Mouse (Mus musculus): ENCODE data around the gene Tjp1. TPM values are rescaled to one million over a fixed set of nuclear protein-coding genes. Genes with fewer than 3 reads are reported as not detected.

Tjp1 gene
- polyA plus RNA-seq, 1 experiment: 19.3 TPM

DNA sequence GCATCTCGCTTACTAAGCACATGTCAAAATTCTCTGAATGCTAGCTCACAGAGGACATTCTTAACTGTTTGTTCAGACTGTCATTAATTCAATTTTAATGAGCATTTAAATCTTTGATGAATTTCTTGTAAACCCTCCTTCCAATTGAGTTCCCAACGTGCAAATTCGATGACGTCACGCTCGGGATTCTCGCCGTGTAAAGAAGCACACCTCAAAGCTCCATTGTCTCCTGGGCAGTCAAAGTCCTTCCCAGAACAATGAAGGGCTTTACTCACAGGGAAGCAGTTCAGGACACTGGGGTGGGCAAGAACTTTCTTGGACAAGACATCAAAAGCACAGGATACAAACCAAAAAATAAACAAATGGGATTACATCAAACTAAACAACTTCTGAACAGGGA lies 10.7 kb downstream of the Tjp1 start:
- no peaks in the 10 kb centered on the region for H3K36me3 ChIP-seq (ENCODE audit: control insufficient read depth, insufficient read depth)
- H3K4me3 ChIP-seq (ENCODE audit: insufficient read depth, poor library complexity, severe bottlenecking): no peak overlapping the region
- H3K79me2 ChIP-seq (ENCODE audit: control insufficient read depth, insufficient read depth): no peaks in the 10 kb centered on the region
- no peak for TF ChIP-seq MAX (IDR thresholded peaks at IDR 0.05)
- no peak for TF ChIP-seq FOSL1 (IDR thresholded peaks at IDR 0.05; ENCODE audit: insufficient read depth, low read length, poor library complexity, severe bottlenecking)
- no peak for TF ChIP-seq MYOG (IDR thresholded peaks at IDR 0.05; ENCODE audit: control insufficient read depth, extremely low read depth, insufficient read length)
- no peak for TF ChIP-seq CEBPB (IDR thresholded peaks at IDR 0.05; ENCODE audit: low read depth)
- TF ChIP-seq CTCF (IDR thresholded peaks at IDR 0.05; ENCODE audit: control insufficient read depth, insufficient read depth, insufficient read length): no peak
- TF ChIP-seq USF1 (IDR thresholded peaks at IDR 0.05; ENCODE audit: low read depth): no peak
- TF ChIP-seq MYOD1 (IDR thresholded peaks at IDR 0.05; ENCODE audit: control insufficient read depth, insufficient read length, low read depth): no peak
- H3ac ChIP-seq (ENCODE audit: control insufficient read depth, insufficient read length, low read depth): no peak overlapping the region
- H3K79me3 ChIP-seq (ENCODE audit: low read depth): no peaks in the 10 kb centered on the region
- peaks cover 17% of the 10 kb centered on the region for H3K27me3 ChIP-seq (ENCODE audit: control insufficient read depth, insufficient read depth, insufficient read length)

DNA sequence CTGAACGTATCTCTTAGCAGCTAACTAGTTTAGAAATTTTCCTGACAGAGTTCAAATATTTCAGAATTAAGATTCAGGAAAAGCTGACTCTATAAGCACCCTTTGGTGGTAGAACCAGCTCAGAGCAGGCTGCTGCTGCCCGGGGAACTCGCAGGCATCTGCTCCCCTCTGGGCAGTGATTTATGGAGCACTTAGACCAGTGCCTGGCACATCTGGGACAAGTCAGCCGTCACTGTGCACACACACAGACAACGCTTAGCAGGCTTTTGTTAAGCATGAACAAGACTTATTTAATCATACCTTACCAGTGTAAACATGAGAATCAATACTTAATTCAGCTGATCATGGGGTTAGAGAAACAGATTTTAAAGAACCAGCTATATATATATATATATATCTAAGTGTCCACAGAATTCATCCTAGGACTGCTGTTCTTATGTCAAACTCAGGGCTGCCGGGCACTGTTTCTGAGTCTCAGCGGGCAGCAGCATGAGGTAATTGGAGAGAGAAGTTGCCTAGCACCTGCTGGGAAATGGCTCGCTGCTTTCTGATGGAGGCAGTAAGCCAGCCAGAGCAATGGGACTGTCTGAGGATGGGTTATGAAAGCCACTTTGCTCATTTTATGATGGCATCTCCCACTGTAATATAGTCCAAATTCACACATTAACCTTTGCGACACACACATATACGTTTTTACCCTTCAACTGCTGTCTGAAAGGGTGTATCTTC lies 14.0 kb downstream of the Tjp1 start:
- TF ChIP-seq CEBPB (IDR thresholded peaks at IDR 0.05; ENCODE audit: low read depth): no peak
- TF ChIP-seq CTCF (IDR thresholded peaks at IDR 0.05; ENCODE audit: control insufficient read depth, insufficient read depth, insufficient read length): no peak
- TF ChIP-seq USF1 (IDR thresholded peaks at IDR 0.05; ENCODE audit: low read depth): no peak
- no peak for TF ChIP-seq MYOD1 (IDR thresholded peaks at IDR 0.05; ENCODE audit: control insufficient read depth, insufficient read length, low read depth)
- TF ChIP-seq MAX (IDR thresholded peaks at IDR 0.05): no peak
- TF ChIP-seq MYOG (IDR thresholded peaks at IDR 0.05; ENCODE audit: control insufficient read depth, extremely low read depth, insufficient read length): no peak
- no peak for TF ChIP-seq FOSL1 (IDR thresholded peaks at IDR 0.05; ENCODE audit: insufficient read depth, low read length, poor library complexity, severe bottlenecking)
- no peaks in the 10 kb centered on the region for H3K79me2 ChIP-seq (ENCODE audit: control insufficient read depth, insufficient read depth)
- H3K36me3 ChIP-seq (ENCODE audit: control insufficient read depth, insufficient read depth): no peaks in the 10 kb centered on the region

DNA sequence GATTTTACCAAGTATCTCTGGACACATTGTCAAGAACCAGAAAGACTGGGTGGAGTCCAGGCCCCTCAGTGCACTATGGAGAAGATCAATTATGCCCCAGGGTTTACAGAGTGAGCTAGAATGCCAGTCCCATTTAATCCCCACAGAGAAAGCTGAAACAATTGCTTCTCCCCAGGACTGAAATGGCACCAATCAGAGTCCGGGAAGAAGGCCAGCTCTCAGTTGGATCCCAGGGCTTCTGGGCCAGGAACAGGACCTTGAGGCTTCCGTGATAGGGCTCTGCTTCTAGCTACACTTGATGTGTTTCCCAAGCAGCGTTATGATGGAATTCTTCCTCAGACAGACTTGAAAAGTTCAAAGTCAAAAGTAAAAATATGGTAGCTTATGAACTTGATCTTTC lies 18.2 kb downstream of the Tjp1 start:
- TF ChIP-seq CTCF (IDR thresholded peaks at IDR 0.05; ENCODE audit: control insufficient read depth, insufficient read depth, insufficient read length) (no peak), MYOG (IDR thresholded peaks at IDR 0.05; ENCODE audit: control insufficient read depth, extremely low read depth, insufficient read length) (no peak), USF1 (IDR thresholded peaks at IDR 0.05; ENCODE audit: low read depth) (no peak), CEBPB (IDR thresholded peaks at IDR 0.05; ENCODE audit: low read depth) (no peak), FOSL1 (IDR thresholded peaks at IDR 0.05; ENCODE audit: insufficient read depth, low read length, poor library complexity, severe bottlenecking) (no peak), MAX (IDR thresholded peaks at IDR 0.05) (no peak), MYOD1 (IDR thresholded peaks at IDR 0.05; ENCODE audit: control insufficient read depth, insufficient read length, low read depth) (no peak)

More for the DNA sequence above, 14.0 kb downstream of the Tjp1 start:
- peaks cover 14% of the 10 kb centered on the region for H3K27me3 ChIP-seq (ENCODE audit: control insufficient read depth, insufficient read depth, insufficient read length)
- no peak overlapping the region for H3K4me3 ChIP-seq (ENCODE audit: insufficient read depth, poor library complexity, severe bottlenecking)
- H3ac ChIP-seq (ENCODE audit: control insufficient read depth, insufficient read length, low read depth): no peak overlapping the region
- no peaks in the 10 kb centered on the region for H3K79me3 ChIP-seq (ENCODE audit: low read depth)

DNA sequence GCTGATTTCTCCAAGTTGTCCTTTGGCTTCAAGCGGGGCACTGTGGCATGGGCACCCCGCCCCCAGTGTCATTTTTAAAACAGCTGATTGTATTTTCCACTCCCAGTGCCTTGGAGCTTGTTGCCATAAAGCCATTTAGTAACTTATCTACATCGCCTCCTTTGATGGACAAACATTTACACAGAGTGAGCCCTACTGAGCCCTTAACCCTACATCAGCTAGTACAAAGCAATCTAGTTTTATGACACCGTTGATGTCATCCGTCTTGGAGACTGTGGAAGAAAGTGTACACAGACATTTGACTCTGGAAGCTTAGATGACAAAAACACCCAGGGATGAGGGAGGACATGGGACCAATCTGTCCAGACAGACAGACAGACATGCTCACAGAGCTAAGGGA lies 20.2 kb downstream of the Tjp1 start:
- TF ChIP-seq CEBPB (IDR thresholded peaks at IDR 0.05; ENCODE audit: low read depth) (no peak), CTCF (IDR thresholded peaks at IDR 0.05; ENCODE audit: control insufficient read depth, insufficient read depth, insufficient read length) (no peak)
- Histone ChIP-seq H3K4me3 (ENCODE audit: insufficient read depth, poor library complexity, severe bottlenecking) (no peak overlapping the region), H3K27me3 (ENCODE audit: control insufficient read depth, insufficient read depth, insufficient read length) (no peaks in the 10 kb centered on the region), H3K36me3 (ENCODE audit: control insufficient read depth, insufficient read depth) (no peaks in the 10 kb centered on the region), H3ac (ENCODE audit: control insufficient read depth, insufficient read length, low read depth) (no peak overlapping the region), H3K79me3 (ENCODE audit: low read depth) (no peaks in the 10 kb centered on the region), H3K79me2 (ENCODE audit: control insufficient read depth, insufficient read depth) (no peaks in the 10 kb centered on the region)

More for the DNA sequence above, 18.2 kb downstream of the Tjp1 start:
- H3K27me3 ChIP-seq (ENCODE audit: control insufficient read depth, insufficient read depth, insufficient read length): peaks cover 11% of the 10 kb centered on the region
- no peaks in the 10 kb centered on the region for H3K79me2 ChIP-seq (ENCODE audit: control insufficient read depth, insufficient read depth)
- no peaks in the 10 kb centered on the region for H3K79me3 ChIP-seq (ENCODE audit: low read depth)
- no peaks in the 10 kb centered on the region for H3K36me3 ChIP-seq (ENCODE audit: control insufficient read depth, insufficient read depth)
- H3ac ChIP-seq (ENCODE audit: control insufficient read depth, insufficient read length, low read depth): no peak overlapping the region
- no peak overlapping the region for H3K4me3 ChIP-seq (ENCODE audit: insufficient read depth, poor library complexity, severe bottlenecking)

DNA sequence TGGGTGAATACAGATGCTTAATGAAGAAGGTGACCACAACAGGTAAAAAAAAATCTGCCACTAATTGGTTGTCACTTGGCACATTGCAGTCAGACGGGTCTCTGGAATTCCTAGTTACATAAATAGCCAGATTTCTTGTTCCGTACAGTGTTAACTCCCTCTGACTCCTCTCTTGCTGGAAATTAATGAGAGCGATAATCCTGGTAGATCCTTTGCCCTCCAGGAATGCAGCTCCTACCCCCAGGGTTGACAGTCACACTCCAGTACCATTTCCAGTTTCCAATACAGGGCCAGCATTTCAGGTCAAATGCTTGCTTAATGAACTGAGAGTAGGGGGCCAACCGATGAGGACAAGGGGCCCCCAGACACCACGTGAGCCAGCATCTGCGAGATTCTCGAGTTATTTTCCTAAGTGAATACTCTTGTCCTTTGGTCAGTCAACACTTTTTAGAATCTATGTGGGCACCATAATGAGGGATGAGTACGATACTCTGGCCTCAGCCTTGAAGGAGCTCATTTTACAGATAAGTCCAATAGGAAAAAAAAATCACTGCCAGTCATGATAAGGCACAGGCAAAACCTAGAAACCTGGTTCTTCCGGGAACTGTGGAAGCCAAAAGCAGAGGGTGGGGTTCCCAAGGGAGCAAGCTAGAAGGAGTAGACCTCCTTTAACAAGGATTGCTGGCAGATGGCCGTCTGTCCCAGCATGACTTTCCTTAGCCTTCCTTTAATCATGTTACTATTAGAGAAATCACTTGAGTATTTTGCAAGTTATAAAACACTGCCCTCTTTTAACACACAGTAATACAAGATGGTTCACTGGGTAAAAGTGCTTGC lies 24.9 kb downstream of the Tjp1 start:
- no peaks in the 10 kb centered on the region for H3K36me3 ChIP-seq (ENCODE audit: control insufficient read depth, insufficient read depth)
- H3K79me2 ChIP-seq (ENCODE audit: control insufficient read depth, insufficient read depth): no peaks in the 10 kb centered on the region
- H3K27me3 ChIP-seq (ENCODE audit: control insufficient read depth, insufficient read depth, insufficient read length): no peaks in the 10 kb centered on the region
- H3ac ChIP-seq (ENCODE audit: control insufficient read depth, insufficient read length, low read depth): no peak overlapping the region
- H3K79me3 ChIP-seq (ENCODE audit: low read depth): no peaks in the 10 kb centered on the region
- H3K4me3 ChIP-seq (ENCODE audit: insufficient read depth, poor library complexity, severe bottlenecking): no peak overlapping the region
- no peak for TF ChIP-seq CEBPB (IDR thresholded peaks at IDR 0.05; ENCODE audit: low read depth)
- TF ChIP-seq MYOD1 (IDR thresholded peaks at IDR 0.05; ENCODE audit: control insufficient read depth, insufficient read length, low read depth): no peak
- TF ChIP-seq MAX (IDR thresholded peaks at IDR 0.05): no peak
- TF ChIP-seq FOSL1 (IDR thresholded peaks at IDR 0.05; ENCODE audit: insufficient read depth, low read length, poor library complexity, severe bottlenecking): no peak
- no peak for TF ChIP-seq CTCF (IDR thresholded peaks at IDR 0.05; ENCODE audit: control insufficient read depth, insufficient read depth, insufficient read length)
- TF ChIP-seq MYOG (IDR thresholded peaks at IDR 0.05; ENCODE audit: control insufficient read depth, extremely low read depth, insufficient read length): no peak
